Mouse (Mus musculus) G1E-ER4 (cell line): Measurements from ENCODE around the gene Gm3336. TPM values are rescaled to one million over a fixed set of nuclear protein-coding genes. Genes with fewer than 3 reads are reported as not detected.

Experiments
- GATA1 ChIP-seq: IDR thresholded peaks from one replicate; pipeline ENCODE4 v1.8.0; 2012; ENCODE audit warnings: low read length, inconsistent platforms
- polyA plus RNA-seq: library from polyadenylated mRNA; stranded (reverse); fragments of >175 nt; gene quantifications from 2 replicates; pipeline ENCODE4 v1.2.3, GENCODE M21; 2012

The Gm3336 gene
- not detected in 2 replicates for polyA plus RNA-seq

- no peak for TF ChIP-seq GATA1
These were observed at the start of gene Gm3336 for GRCm38 (mm10) chr8:70718297-70718696. Gene Gm3336 (plus strand): TSS chr8:70718543.

- TF ChIP-seq GATA1, result no peak
These were observed 46.6 kb upstream of the Gm3336 start for GRCm38 (mm10) chr8:70671615-70672324.

GRCm38 (mm10) chr8:70672325-70673078, 45.8 kb upstream of the Gm3336 start:
- no peak for TF ChIP-seq GATA1

GRCm38 (mm10) chr8:70673079-70673856, 45.1 kb upstream of the Gm3336 start, which contains the start of gene Lsm4:
Gene Lsm4 (plus strand): TSS chr8:70673248.
- TF ChIP-seq GATA1, result no peak

- no peak for TF ChIP-seq GATA1
These were observed 44.2 kb upstream of the Gm3336 start for GRCm38 (mm10) chr8:70674109-70674508.

- TF ChIP-seq GATA1, result no peak
These were observed 43.6 kb upstream of the Gm3336 start for GRCm38 (mm10) chr8:70674716-70675115.

GRCm38 (mm10) chr8:70675336-70675735, 43.0 kb upstream of the Gm3336 start:
- TF ChIP-seq GATA1, result no peak

- no peak for TF ChIP-seq GATA1
These were observed 40.8 kb upstream of the Gm3336 start for GRCm38 (mm10) chr8:70677451-70678080.

- no peak for TF ChIP-seq GATA1
These were observed 39.7 kb upstream of the Gm3336 start for GRCm38 (mm10) chr8:70678679-70679078.

GRCm38 (mm10) chr8:70679404-70679803, 38.9 kb upstream of the Gm3336 start:
- TF ChIP-seq GATA1, result no peak

GRCm38 (mm10) chr8:70680039-70680438, 38.3 kb upstream of the Gm3336 start:
- TF ChIP-seq GATA1, result no peak

GRCm38 (mm10) chr8:70681410-70681809, 36.9 kb upstream of the Gm3336 start:
- TF ChIP-seq GATA1, result no peak

GRCm38 (mm10) chr8:70682193-70682592, 36.1 kb upstream of the Gm3336 start:
- no peak for TF ChIP-seq GATA1

GRCm38 (mm10) chr8:70682692-70683091, 35.7 kb upstream of the Gm3336 start:
- TF ChIP-seq GATA1, result no peak

GRCm38 (mm10) chr8:70684291-70684690, 34.1 kb upstream of the Gm3336 start:
- TF ChIP-seq GATA1, result no peak
